Mouse (Mus musculus): ENCODE data around the gene Aplp1. TPM values are rescaled to one million over a fixed set of nuclear protein-coding genes. Genes with fewer than 3 reads are reported as not detected.

Aplp1 gene
- polyA plus RNA-seq, 1 experiment: 6.0 TPM

DNA sequence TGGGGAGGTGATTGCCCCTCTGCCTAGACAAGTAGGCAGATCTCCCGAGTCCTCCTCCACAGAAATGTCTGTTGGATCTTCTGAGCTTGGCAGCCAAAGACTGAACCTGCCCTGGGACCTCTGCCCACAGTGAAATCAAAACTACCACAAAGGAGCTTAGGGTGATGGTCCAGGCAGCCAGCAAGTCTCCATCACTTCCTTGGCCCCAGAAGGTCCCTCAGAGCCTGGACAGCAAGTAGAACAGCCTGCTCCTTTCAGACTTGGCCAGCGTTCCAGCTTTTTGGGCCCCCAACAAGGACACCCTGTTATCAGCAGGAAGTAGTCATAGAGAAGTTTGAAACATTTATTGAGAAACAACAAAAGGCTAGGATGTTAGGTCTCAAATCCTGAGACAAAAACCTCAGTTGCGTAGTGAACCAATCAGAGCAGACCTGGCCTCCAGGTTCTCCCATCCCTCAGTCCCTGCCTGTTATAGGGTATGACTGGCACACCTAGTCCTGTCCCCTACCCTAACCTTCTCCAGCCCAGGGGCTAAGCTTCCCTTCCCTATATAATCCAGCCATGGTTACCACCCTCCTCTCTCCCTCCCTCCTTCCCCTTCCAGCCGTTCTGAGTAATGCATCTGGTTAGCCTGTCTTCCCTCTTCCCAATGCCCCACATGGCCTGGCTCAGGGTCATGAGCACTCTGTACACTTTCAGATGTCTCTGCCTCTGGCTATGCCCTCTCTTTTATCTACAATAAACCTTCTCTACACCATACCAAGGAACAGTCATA is 52.4 kb downstream of the Aplp1 start:
- H3K27ac ChIP-seq (ENCODE audit: control insufficient read depth, insufficient read depth, low read length): peak overlapping the region; percentile 93
- WGBS: 71% methylated on average over 4 of the region's 4 CpGs
- peaks cover 17% of the 10 kb centered on the region for H3K4me1 ChIP-seq (replicated peaks; ENCODE audit: control insufficient read depth, insufficient read depth, low read length)
- no peaks in the 10 kb centered on the region for H3K27me3 ChIP-seq (ENCODE audit: control insufficient read depth, insufficient read depth, low read length)
- peak overlapping the region; percentile 49 for H3K4me3 ChIP-seq (ENCODE audit: control insufficient read depth, insufficient read depth, low read length)
- DNase-seq: no peak
- no peaks in the 10 kb centered on the region for H3K36me3 ChIP-seq (ENCODE audit: control insufficient read depth, insufficient read depth, low read length)
- TF ChIP-seq CTCF (IDR thresholded peaks at IDR 0.05; ENCODE audit: borderline replicate concordance, control insufficient read depth, extremely low read depth, insufficient read depth, low read length, poor library complexity): no peak
- no peak for TF ChIP-seq POLR2A (IDR thresholded peaks at IDR 0.05; ENCODE audit: control insufficient read depth, extremely low read depth, insufficient read depth, low read length, poor library complexity)

Other genes with a start within 250 kb of the Aplp1 start
- 565 and 739 TPM in 2 replicates for gene Capns1, start 246.7 kb downstream of the Aplp1 start, polyA plus RNA-seq (2012; rRNA removed)
- gene Polr2i, start 213.6 kb downstream of the Aplp1 start, polyA plus RNA-seq (2012; rRNA removed): 131 and 157 TPM in 2 replicates
- 42.4 and 47.1 TPM in 2 replicates for gene Tbcb, start 213.3 kb downstream of the Aplp1 start, polyA plus RNA-seq (2012; rRNA removed)
- gene Ovol3, start 209.8 kb downstream of the Aplp1 start, polyA plus RNA-seq (2012; rRNA removed): 0.66 and 1.4 TPM in 2 replicates
- 0.17 and 0.26 TPM in 2 replicates for gene Thap8, start 165.4 kb downstream of the Aplp1 start, polyA plus RNA-seq (2012; rRNA removed)
- 54.1 and 66.9 TPM in 2 replicates for gene Wdr62, start 165.1 kb downstream of the Aplp1 start, polyA plus RNA-seq (2012; rRNA removed)
- gene Clip3, start 153.8 kb downstream of the Aplp1 start, polyA plus RNA-seq (2012; rRNA removed): 2.9 and 3.3 TPM in 2 replicates
- gene Alkbh6, start 136.8 kb downstream of the Aplp1 start, polyA plus RNA-seq (2012; rRNA removed): 159 and 192 TPM in 2 replicates
- gene Syne4, start 130.7 kb downstream of the Aplp1 start, polyA plus RNA-seq (2012; rRNA removed): 15.4 and 16.8 TPM in 2 replicates
- gene E130208F15Rik, start 123.8 kb downstream of the Aplp1 start, polyA plus RNA-seq (2012; rRNA removed): 0.74 and 0.93 TPM in 2 replicates
- gene Sdhaf1, start 121.6 kb downstream of the Aplp1 start, polyA plus RNA-seq (2012; rRNA removed): 26.9 and 31.7 TPM in 2 replicates
- gene Lrfn3, start 82.8 kb downstream of the Aplp1 start, polyA plus RNA-seq (2012; rRNA removed): 0.78 and 1.1 TPM in 2 replicates
- 273 and 417 TPM in 2 replicates for gene Tyrobp, start 31.8 kb downstream of the Aplp1 start, polyA plus RNA-seq (2012; rRNA removed)
- 212 and 279 TPM in 2 replicates for gene Hcst, start 25.7 kb downstream of the Aplp1 start, polyA plus RNA-seq (2012; rRNA removed)
- 72.8 and 77.4 TPM in 2 replicates for gene Nfkbid, start 23.8 kb downstream of the Aplp1 start, polyA plus RNA-seq (2012; rRNA removed)
- gene Kirrel2, start 12.2 kb upstream of the Aplp1 start, polyA plus RNA-seq (2012; rRNA removed): 0.05 and 0.15 TPM in 2 replicates
- gene Nphs1, start 12.8 kb upstream of the Aplp1 start, polyA plus RNA-seq (2012; rRNA removed): 0.19 and 0.38 TPM in 2 replicates
- 0.13 and 0.62 TPM in 2 replicates for gene Prodh2, start 48.1 kb upstream of the Aplp1 start, polyA plus RNA-seq (2012; rRNA removed)
- 156 and 176 TPM in 2 replicates for gene Arhgap33, start 89.5 kb upstream of the Aplp1 start, polyA plus RNA-seq (2012; rRNA removed)
- 30.0 and 89.6 TPM in 2 replicates for gene Hspb6, start 106.6 kb upstream of the Aplp1 start, polyA plus RNA-seq (2012; rRNA removed)
- gene Proser3, start 106.8 kb upstream of the Aplp1 start, polyA plus RNA-seq (2012; rRNA removed): 36.1 and 36.3 TPM in 2 replicates
- 73.0 and 78.6 TPM in 2 replicates for gene Lin37, start 114.3 kb upstream of the Aplp1 start, polyA plus RNA-seq (2012; rRNA removed)
- 81.5 and 84.2 TPM in 2 replicates for gene U2af1l4, start 117.8 kb upstream of the Aplp1 start, polyA plus RNA-seq (2012; rRNA removed)
- 7.3 and 8.8 TPM in 2 replicates for gene Gm49396, start 117.8 kb upstream of the Aplp1 start, polyA plus RNA-seq (2012; rRNA removed)
- 130 and 176 TPM in 2 replicates for gene Psenen, start 118.1 kb upstream of the Aplp1 start, polyA plus RNA-seq (2012; rRNA removed)
- gene Igflr1, start 119.9 kb upstream of the Aplp1 start, polyA plus RNA-seq (2012; rRNA removed): 26.1 and 31.7 TPM in 2 replicates
- 161 and 171 TPM in 2 replicates for gene Kmt2b, start 143.2 kb upstream of the Aplp1 start, polyA plus RNA-seq (2012; rRNA removed)
- gene Zbtb32, start 153.4 kb upstream of the Aplp1 start, polyA plus RNA-seq (2012; rRNA removed): 1.9 and 3.2 TPM in 2 replicates
- 4.5 and 7.5 TPM in 2 replicates for gene Upk1a, start 167.3 kb upstream of the Aplp1 start, polyA plus RNA-seq (2012; rRNA removed)
- gene Cox6b1, start 180.6 kb upstream of the Aplp1 start, polyA plus RNA-seq (2012; rRNA removed): 283 and 388 TPM in 2 replicates
- 0.13 TPM in 1 of 2 replicates, not detected in the other for gene Etv2, start 190.3 kb upstream of the Aplp1 start, polyA plus RNA-seq (2012; rRNA removed)
- 117 and 129 TPM in 2 replicates for gene Rbm42, start 204.8 kb upstream of the Aplp1 start, polyA plus RNA-seq (2012; rRNA removed)
- 41.2 and 47.7 TPM in 2 replicates for gene Haus5, start 219.5 kb upstream of the Aplp1 start, polyA plus RNA-seq (2012; rRNA removed)
- gene Pmis2, start 226.1 kb upstream of the Aplp1 start, polyA plus RNA-seq (2012; rRNA removed): not detected in 2 replicates